Mouse (Mus musculus): Measurements from ENCODE around the gene Slc12a3.
"Not testable (repeated sequence)": the region's sequence is repeated elsewhere in the genome, so short reads cannot be mapped to it uniquely, and the experiment has no call there.

The Slc12a3 gene

GRCm38 (mm10) chr8:94395851-94396540 is 67.0 kb downstream of the Slc12a3 start:
- no peak for ATAC-seq (ENCODE audit: insufficient number of reproducible peaks, low FRiP score, low TSS enrichment)

- ATAC-seq (ENCODE audit: insufficient number of reproducible peaks, low FRiP score, low TSS enrichment) = peak; percentile 71
Measured at GRCm38 (mm10) chr8:94396964-94397657, 68.1 kb downstream of the Slc12a3 start.

- ATAC-seq (ENCODE audit: insufficient number of reproducible peaks, low FRiP score, low TSS enrichment) = no peak
Measured at GRCm38 (mm10) chr8:94398587-94398986, 69.6 kb downstream of the Slc12a3 start.

- ATAC-seq (ENCODE audit: insufficient number of reproducible peaks, low FRiP score, low TSS enrichment) = no peak
Measured at GRCm38 (mm10) chr8:94399361-94399953, 70.5 kb downstream of the Slc12a3 start.

GRCm38 (mm10) chr8:94399957-94400356 is 71.0 kb downstream of the Slc12a3 start:
- ATAC-seq (ENCODE audit: insufficient number of reproducible peaks, low FRiP score, low TSS enrichment) = not testable (repeated sequence)

GRCm38 (mm10) chr8:94408443-94409080 is 79.6 kb downstream of the Slc12a3 start:
- no peak for ATAC-seq (ENCODE audit: insufficient number of reproducible peaks, low FRiP score, low TSS enrichment)

- no peak for ATAC-seq (ENCODE audit: insufficient number of reproducible peaks, low FRiP score, low TSS enrichment)
Measured at GRCm38 (mm10) chr8:94409523-94409922, 80.5 kb downstream of the Slc12a3 start.

GRCm38 (mm10) chr8:94412518-94412917 is 83.5 kb downstream of the Slc12a3 start:
- ATAC-seq (ENCODE audit: insufficient number of reproducible peaks, low FRiP score, low TSS enrichment) = no peak

GRCm38 (mm10) chr8:94413509-94413908 is 84.5 kb downstream of the Slc12a3 start:
- no peak for ATAC-seq (ENCODE audit: insufficient number of reproducible peaks, low FRiP score, low TSS enrichment)

GRCm38 (mm10) chr8:94415218-94415617 is 86.2 kb downstream of the Slc12a3 start:
- no peak for ATAC-seq (ENCODE audit: insufficient number of reproducible peaks, low FRiP score, low TSS enrichment)

All from cerebellum, adult (tissue).